Mouse (Mus musculus): Measurements from ENCODE around the gene Plcl1.

- TF ChIP-seq CTCF (IDR thresholded peaks at IDR 0.05; ENCODE audit: low read depth, low read length) (no peak), GATA2 (IDR thresholded peaks at IDR 0.05; ENCODE audit: borderline replicate concordance, low read depth, low read length) (no peak)
Observed at GRCm38 (mm10) chr1:55500981-55501682, 95.4 kb downstream of the Plcl1 start.
